Mouse (Mus musculus) MEL (cell line): Measurements from ENCODE around the gene Krtap16-1. TPM values are rescaled to one million over a fixed set of nuclear protein-coding genes. Genes with fewer than 3 reads are reported as not detected.

Experiments
- DNase-seq: peaks from one replicate; pipeline ENCODE4 v3.0.0; 2011; ENCODE audit warnings: low read depth, low spot score
- H3K27ac ChIP-seq: 2 replicates; pipeline ENCODE4 v1.5.1; 2012; ENCODE audit warnings: low read depth, mild to moderate bottlenecking, control low read depth, low read length, moderate library complexity; ENCODE audit not compliant: control insufficient read depth
- H3K27me3 ChIP-seq, 2 experiments: fragments of 150-350 bp in 1 of 2; sonication (generic) in 1 of 2; 2 replicates each; pipeline ENCODE4 v1.6.1; 2012; ENCODE audit warnings: low read length in 2 of 2, mild to moderate bottlenecking in 2 of 2, improper control_type of control experiment in 1 of 2, moderate library complexity in 1 of 2; ENCODE audit not compliant: insufficient read depth in 2 of 2, control insufficient read depth in 1 of 2
- H3K36me3 ChIP-seq, 2 experiments: 2 replicates each; pipeline ENCODE4 v1.6.1; 2012 to 2014; ENCODE audit warnings: low read length in 2 of 2, improper control_type of control experiment in 1 of 2, inconsistent platforms in 1 of 2, mild to moderate bottlenecking in 1 of 2; ENCODE audit not compliant: insufficient read depth in 2 of 2, control insufficient read depth in 1 of 2
- H3K4me1 ChIP-seq, 2 experiments: fragments of 150-350 bp in 1 of 2; sonication (generic) in 1 of 2; 2 replicates each; pipeline ENCODE4 v1.6.1; 2012; ENCODE audit warnings: low read length in 2 of 2, improper control_type of control experiment in 1 of 2, mild to moderate bottlenecking in 1 of 2; ENCODE audit not compliant: insufficient read depth in 2 of 2, control insufficient read depth in 1 of 2
- H3K4me3 ChIP-seq, 2 experiments: fragments of 150-350 bp in 1 of 2; sonication (generic) in 1 of 2; 2 replicates each; pipeline ENCODE4 v1.5.1; 2012; ENCODE audit warnings: low read depth in 2 of 2, low read length in 2 of 2, mild to moderate bottlenecking in 2 of 2, moderate library complexity in 2 of 2, control low read depth in 1 of 2, improper control_type of control experiment in 1 of 2; ENCODE audit not compliant: control insufficient read depth in 1 of 2, insufficient read depth in 1 of 2
- H3K79me2 ChIP-seq: 2 replicates; pipeline ENCODE4 v1.6.1; 2012; ENCODE audit warnings: mild to moderate bottlenecking, low read length, moderate library complexity; ENCODE audit not compliant: control insufficient read depth, poor library complexity, insufficient read depth
- H3K9ac ChIP-seq: 2 replicates; pipeline ENCODE4 v1.6.1; 2012; ENCODE audit warnings: low read depth, mild to moderate bottlenecking, control low read depth, low read length, moderate library complexity; ENCODE audit not compliant: control insufficient read depth, poor library complexity, severe bottlenecking
- H3K9me3 ChIP-seq: fragments of 150-350 bp; sonication (generic); replicated peaks from 2 replicates; pipeline ENCODE4 v1.6.1; 2012; ENCODE audit warnings: mild to moderate bottlenecking, low read length, improper control_type of control experiment, moderate library complexity; ENCODE audit not compliant: insufficient read depth
- BHLHE40 ChIP-seq: IDR thresholded peaks from 2 replicates; pipeline ENCODE4 v1.6.1; 2012; ENCODE audit warnings: low read depth, mild to moderate bottlenecking, inconsistent platforms, low read length, improper control_type of control experiment, borderline replicate concordance
- CHD1 ChIP-seq: IDR thresholded peaks from 2 replicates; pipeline ENCODE4 v1.6.1; 2012; ENCODE audit warnings: low read depth, mild to moderate bottlenecking, inconsistent platforms, low read length, improper control_type of control experiment
- CHD2 ChIP-seq: IDR thresholded peaks from 2 replicates; pipeline ENCODE4 v1.6.1; 2011; ENCODE audit warnings: low read length, improper control_type of control experiment
- CTCF ChIP-seq, 3 experiments: IDR thresholded peaks in 2 of 3; conservative IDR thresholded peaks in 1 of 3; 2 replicates each; pipeline ENCODE4 v1.5.1; 2011 to 2012; ENCODE audit warnings: low read length in 3 of 3, low read depth in 2 of 3, mild to moderate bottlenecking in 2 of 3, improper control_type of control experiment in 1 of 3, inconsistent platforms in 1 of 3, mixed read lengths in 1 of 3, moderate library complexity in 1 of 3; ENCODE audit not compliant: control insufficient read depth in 1 of 3, insufficient read depth in 1 of 3, poor library complexity in 1 of 3, severe bottlenecking in 1 of 3
- ELF1 ChIP-seq: IDR thresholded peaks from 2 replicates; pipeline ENCODE4 v1.6.1; 2014; ENCODE audit warnings: low read depth, mild to moderate bottlenecking, inconsistent platforms, low read length, improper control_type of control experiment, moderate library complexity
- GATA1 ChIP-seq: IDR thresholded peaks from 2 replicates; pipeline ENCODE4 v1.6.1; 2011; ENCODE audit warnings: low read depth, low read length, improper control_type of control experiment
- JUND ChIP-seq: IDR thresholded peaks from 2 replicates; pipeline ENCODE4 v1.6.1; 2011; ENCODE audit warnings: low read depth, mild to moderate bottlenecking, improper control_type of control experiment, low read length
- MEF2A ChIP-seq: IDR thresholded peaks from 2 replicates; pipeline ENCODE4 v1.6.1; 2014; ENCODE audit warnings: low read depth, mild to moderate bottlenecking, inconsistent platforms, low read length, improper control_type of control experiment; ENCODE audit not compliant: poor library complexity, insufficient replicate concordance, severe bottlenecking; ENCODE audit errors: extremely low read depth
- MXI1 ChIP-seq: IDR thresholded peaks from 2 replicates; pipeline ENCODE4 v1.6.1; 2011; ENCODE audit warnings: mild to moderate bottlenecking, low read depth, low read length, improper control_type of control experiment
- MYC ChIP-seq: IDR thresholded peaks from 2 replicates; pipeline ENCODE4 v1.6.1; 2011; ENCODE audit warnings: low read depth, mild to moderate bottlenecking, low read length, improper control_type of control experiment, moderate library complexity
- NELFE ChIP-seq: IDR thresholded peaks from 2 replicates; pipeline ENCODE4 v1.6.1; 2011; ENCODE audit warnings: low read depth, low read length, improper control_type of control experiment
- POLR2AphosphoS2 ChIP-seq: IDR thresholded peaks from 2 replicates; pipeline ENCODE4 v1.6.1; 2011; ENCODE audit warnings: low read length, improper control_type of control experiment
- RAD21 ChIP-seq: IDR thresholded peaks from 2 replicates; pipeline ENCODE4 v1.6.1; 2011; ENCODE audit warnings: mild to moderate bottlenecking, low read depth, low read length, improper control_type of control experiment
- RCOR1 ChIP-seq: IDR thresholded peaks from 2 replicates; pipeline ENCODE4 v1.6.1; 2012; ENCODE audit warnings: low read depth, mild to moderate bottlenecking, inconsistent platforms, low read length, improper control_type of control experiment
- SIN3A ChIP-seq: IDR thresholded peaks from 2 replicates; pipeline ENCODE4 v1.6.1; 2012; ENCODE audit warnings: low read length, improper control_type of control experiment, inconsistent platforms
- TAL1 ChIP-seq: IDR thresholded peaks from 2 replicates; pipeline ENCODE4 v1.6.1; 2012; ENCODE audit warnings: mild to moderate bottlenecking, inconsistent platforms, low read length, moderate library complexity, mixed read lengths
- TBP ChIP-seq: IDR thresholded peaks from 2 replicates; pipeline ENCODE4 v1.8.0; 2011; ENCODE audit warnings: low read depth, low read length, improper control_type of control experiment
- TCF12 ChIP-seq: IDR thresholded peaks from 2 replicates; pipeline ENCODE4 v1.6.1; 2014; ENCODE audit warnings: low read depth, mild to moderate bottlenecking, inconsistent platforms, low read length, improper control_type of control experiment, moderate library complexity
- UBTF ChIP-seq: IDR thresholded peaks from 2 replicates; pipeline ENCODE4 v1.6.1; 2012; ENCODE audit warnings: low read depth, mild to moderate bottlenecking, inconsistent platforms, low read length, improper control_type of control experiment, moderate library complexity, borderline replicate concordance; ENCODE audit not compliant: insufficient read depth
- USF1 ChIP-seq: IDR thresholded peaks from 2 replicates; pipeline ENCODE4 v1.6.1; 2014; ENCODE audit warnings: low read depth, mild to moderate bottlenecking, inconsistent platforms, low read length, improper control_type of control experiment, moderate library complexity
- ZKSCAN1 ChIP-seq: IDR thresholded peaks from 2 replicates; pipeline ENCODE4 v1.6.1; 2012; ENCODE audit warnings: low read depth, mild to moderate bottlenecking, inconsistent platforms, low read length, improper control_type of control experiment, moderate library complexity
- ZMIZ1 ChIP-seq: IDR thresholded peaks from 2 replicates; pipeline ENCODE4 v1.6.1; 2012; ENCODE audit warnings: low read depth, mild to moderate bottlenecking, inconsistent platforms, low read length, improper control_type of control experiment, moderate library complexity
- polyA plus RNA-seq, 2 experiments: library from polyadenylated mRNA; stranded (reverse) in 1 of 2; unstranded in 1 of 2; fragments of >175 nt in 1 of 2; fragments of >200 nt in 1 of 2; gene quantifications; 2 replicates each; pipeline versions ENCODE4 v1.2.1 to v1.2.4; 2012; ENCODE audit warnings: low replicate concordance in 2 of 2, low read depth in 1 of 2; ENCODE audit not compliant: insufficient read length in 2 of 2, insufficient read depth in 1 of 2, missing spikeins in 1 of 2
- total RNA-seq: library from RNA; depleted of rRNA; stranded (reverse); fragments of 300-350 nt; gene quantifications from 2 replicates; pipeline ENCODE4 v1.2.3, GENCODE M21; 2012

Krtap16-1 gene
- total and polyA plus RNA-seq, 3 experiments: 0.08 TPM; not detected in 2

DNA sequence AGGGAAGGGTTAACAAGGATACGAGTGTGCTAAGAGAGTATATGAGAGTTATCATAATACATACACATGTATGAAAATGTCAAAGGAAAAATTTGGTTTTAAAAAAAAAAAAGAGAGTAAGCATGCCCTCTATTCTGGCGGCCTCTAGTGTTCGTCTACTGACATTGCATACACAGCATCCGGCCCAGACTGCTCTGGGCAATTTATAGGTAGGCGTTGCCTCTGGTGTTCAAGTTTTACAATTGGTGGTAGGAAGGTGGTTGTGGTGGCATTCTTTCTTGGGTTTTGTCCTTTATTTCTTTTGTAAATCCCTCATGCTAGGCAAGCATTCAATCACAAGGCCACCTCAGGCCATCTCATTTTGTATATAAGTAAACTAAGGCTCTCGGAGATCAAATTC is 18.4 kb upstream of the Krtap16-1 start (continued):
- no peak for TF ChIP-seq MXI1
- TF ChIP-seq ZKSCAN1: no peak
- no peak for TF ChIP-seq TBP
- no peak for TF ChIP-seq BHLHE40
- TF ChIP-seq ZMIZ1: no peak
- no peak for TF ChIP-seq MYC
- TF ChIP-seq SIN3A: no peak

- no peaks in the 10 kb centered on the region for H3K36me3 ChIP-seq
- H3K27ac ChIP-seq: no peak overlapping the region
- no peak overlapping the region for H3K4me3 ChIP-seq
- TF ChIP-seq GATA1 (no peak), CTCF (IDR thresholded peaks at IDR 0.05 in 2 of 3, conservative IDR thresholded peaks at IDR 0.05 in 1 of 3; ENCODE audit: control insufficient read depth in 1 of 3, insufficient read depth in 1 of 3, low read depth in 2 of 3, low read length in 3 of 3, poor library complexity in 1 of 3, severe bottlenecking in 1 of 3) (no peak), CHD1 (no peak), BHLHE40 (no peak), MXI1 (no peak), UBTF (no peak), ZMIZ1 (no peak), JUND (no peak), RCOR1 (no peak), MEF2A (no peak), NELFE (no peak), POLR2AphosphoS2 (no peak), RAD21 (no peak), TAL1 (no peak), USF1 (no peak), TCF12 (no peak), CHD2 (no peak)
- H3K79me2 ChIP-seq: no peaks in the 10 kb centered on the region
- H3K9me3 ChIP-seq: no peaks in the 10 kb centered on the region
- H3K9ac ChIP-seq: no peak overlapping the region
- no peak for DNase-seq
- H3K4me1 ChIP-seq: no peaks in the 10 kb centered on the region
- no peaks in the 10 kb centered on the region for H3K27me3 ChIP-seq
These were observed 12.7 kb upstream of the Krtap16-1 start for GRCm38 (mm10) chr11:99999091-99999490.

DNA sequence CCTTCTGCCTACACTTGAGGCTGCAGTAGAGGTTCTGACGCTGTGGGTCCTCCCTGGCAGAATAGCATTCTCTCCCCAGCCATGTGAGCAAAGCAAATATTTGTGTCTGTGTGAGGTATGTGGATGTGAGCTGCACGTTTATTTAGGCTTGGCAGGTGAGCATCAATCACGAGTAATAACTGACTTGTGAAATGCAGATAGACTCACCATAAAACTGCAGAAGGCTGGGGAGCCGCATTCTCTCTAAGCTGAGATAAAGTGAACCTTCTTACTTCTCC is 7.9 kb upstream of the Krtap16-1 start:
- Histone ChIP-seq H3K9me3 (no peaks in the 10 kb centered on the region), H3K79me2 (no peaks in the 10 kb centered on the region), H3K36me3 (no peaks in the 10 kb centered on the region), H3K4me1 (no peaks in the 10 kb centered on the region), H3K4me3 (no peak overlapping the region), H3K27ac (no peak overlapping the region), H3K27me3 (no peaks in the 10 kb centered on the region), H3K9ac (no peak overlapping the region)
- TF ChIP-seq ELF1: no peak
- no peak for TF ChIP-seq GATA1
- no peak for TF ChIP-seq JUND
- no peak for TF ChIP-seq BHLHE40
- no peak for DNase-seq
